Mouse (Mus musculus) hindbrain, embryonic 16.5 days (tissue): ENCODE measurements around the gene Garnl3. TPM values are rescaled to one million over a fixed set of nuclear protein-coding genes. Genes with fewer than 3 reads are reported as not detected.
"Not testable (repeated sequence)": the region's sequence is repeated elsewhere in the genome, so short reads cannot be mapped to it uniquely, and the experiment has no call there.

Experiments used
- ATAC-seq: fragments of 200-750 bp; cut with Nextera tagmentation; 2 replicates; pipeline ENCODE4 v1.8.0; 2017; ENCODE audit warnings: moderate TSS enrichment, moderate library complexity
- H3K27ac ChIP-seq: fragments of 300-500 bp; sonication (generic); 2 replicates; pipeline ENCODE4 v1.5.1; 2014; ENCODE audit warnings: low read depth, mild to moderate bottlenecking, control low read depth, low read length, moderate library complexity
- H3K27me3 ChIP-seq: fragments of 300-500 bp; sonication (generic); replicated peaks from 2 replicates; pipeline ENCODE4 v1.6.1; 2014; ENCODE audit warnings: low read length; ENCODE audit not compliant: control insufficient read depth, insufficient read depth
- H3K36me3 ChIP-seq: fragments of 300-500 bp; sonication (generic); 2 replicates; pipeline ENCODE4 v1.6.1; 2014; ENCODE audit warnings: mild to moderate bottlenecking, low read length, moderate library complexity, mixed read lengths; ENCODE audit not compliant: control insufficient read depth, insufficient read depth
- H3K4me1 ChIP-seq: fragments of 300-500 bp; sonication (generic); 2 replicates; pipeline ENCODE4 v1.6.1; 2014; ENCODE audit warnings: low read depth, low read length; ENCODE audit not compliant: control insufficient read depth, insufficient read depth
- H3K4me2 ChIP-seq: fragments of 300-500 bp; sonication (generic); 2 replicates; pipeline ENCODE4 v1.6.1; 2014; ENCODE audit warnings: mild to moderate bottlenecking, low read length, control low read depth, moderate library complexity
- H3K4me3 ChIP-seq: fragments of 300-500 bp; sonication (generic); 2 replicates; pipeline ENCODE4 v1.5.1; 2014; ENCODE audit warnings: mild to moderate bottlenecking, low read length, control low read depth, moderate library complexity
- H3K9ac ChIP-seq: fragments of 300-500 bp; sonication (generic); 2 replicates; pipeline ENCODE4 v1.6.1; 2014; ENCODE audit warnings: low read depth, mild to moderate bottlenecking, control low read depth, low read length, moderate library complexity
- H3K9me3 ChIP-seq: fragments of 300-500 bp; sonication (generic); 2 replicates; pipeline ENCODE4 v1.6.1; 2014; ENCODE audit warnings: mild to moderate bottlenecking, low read length, moderate library complexity; ENCODE audit not compliant: control insufficient read depth
- WGBS: fragments of 180-500 bp; shearing (Covaris S2); extraction: QIAGEN DNeasy Blood & Tissue Kit; methylation state at CpG from one replicate; pipeline ENCODE4 v1.1.7; 2014; 5-methylcytosine and 5-hydroxymethylcytosine counted together
- polyA plus RNA-seq: library from polyadenylated mRNA; unstranded; fragments of >200 nt; fragmentation: Nextera tagmentation; extraction: Ambion mirVana; gene quantifications from 2 replicates; pipeline ENCODE4 v1.2.1, GENCODE M21; 2015

Garnl3 gene
- polyA plus RNA-seq, 1 experiment from 2014 or later: 65.9 TPM

- not testable (repeated sequence) for H3K4me1 ChIP-seq, H3K4me2 ChIP-seq, H3K9ac ChIP-seq, H3K27me3 ChIP-seq, ATAC-seq, H3K4me3 ChIP-seq, H3K27ac ChIP-seq, H3K9me3 ChIP-seq
- peaks cover 13% of the 10 kb centered on the region for H3K36me3 ChIP-seq
- 91% methylated on average over 4 of the region's 4 CpGs for WGBS
Observed at GRCm38 (mm10) chr2:33009055-33009454, 122.4 kb downstream of the Garnl3 start.

GRCm38 (mm10) chr2:33005041-33005440 lies 126.4 kb downstream of the Garnl3 start:
- H3K9ac ChIP-seq: no peak overlapping the region
- H3K4me2 ChIP-seq: no peak overlapping the region
- H3K27me3 ChIP-seq: no peaks in the 10 kb centered on the region; the same call in 1 of the 2 replicates
- H3K27ac ChIP-seq: no peak overlapping the region
- peaks cover 22% of the 10 kb centered on the region for H3K36me3 ChIP-seq
- H3K9me3 ChIP-seq: no peaks in the 10 kb centered on the region
- WGBS: 59% methylated on average over 5 of the region's 5 CpGs
- H3K4me3 ChIP-seq: no peak overlapping the region
- no peaks in the 10 kb centered on the region for H3K4me1 ChIP-seq
- ATAC-seq: no peak

GRCm38 (mm10) chr2:33002144-33002543 lies 129.3 kb downstream of the Garnl3 start:
- H3K9ac ChIP-seq: no peak overlapping the region
- WGBS: 85% methylated on average over 7 of the region's 7 CpGs
- H3K4me1 ChIP-seq: no peaks in the 10 kb centered on the region
- peaks cover 22% of the 10 kb centered on the region for H3K36me3 ChIP-seq
- H3K4me2 ChIP-seq: no peak overlapping the region
- H3K9me3 ChIP-seq: no peaks in the 10 kb centered on the region
- no peak overlapping the region for H3K27ac ChIP-seq
- no peak overlapping the region for H3K4me3 ChIP-seq
- no peak for ATAC-seq
- H3K27me3 ChIP-seq: no peaks in the 10 kb centered on the region; the same call in 1 of the 2 replicates

GRCm38 (mm10) chr2:32999752-33000151 lies 131.7 kb downstream of the Garnl3 start:
- 89% methylated on average over 2 of the region's 2 CpGs for WGBS
- no peaks in the 10 kb centered on the region; the same call in 1 of the 2 replicates for H3K27me3 ChIP-seq
- H3K9me3 ChIP-seq: no peaks in the 10 kb centered on the region
- no peak overlapping the region for H3K27ac ChIP-seq
- H3K36me3 ChIP-seq: peaks cover 12% of the 10 kb centered on the region
- H3K4me2 ChIP-seq: no peak overlapping the region
- no peak overlapping the region for H3K9ac ChIP-seq
- no peak overlapping the region for H3K4me3 ChIP-seq
- no peak for ATAC-seq
- no peaks in the 10 kb centered on the region for H3K4me1 ChIP-seq

GRCm38 (mm10) chr2:32997792-32998191 lies 133.7 kb downstream of the Garnl3 start:
- Histone ChIP-seq H3K27me3 (no peaks in the 10 kb centered on the region), H3K4me3 (no peak overlapping the region), H3K4me2 (no peak overlapping the region), H3K9me3 (no peaks in the 10 kb centered on the region), H3K27ac (no peak overlapping the region), H3K36me3 (peaks cover 5% of the 10 kb centered on the region; the same call in 1 of the 2 replicates), H3K9ac (no peak overlapping the region), H3K4me1 (no peaks in the 10 kb centered on the region)
- ATAC-seq: no peak
- 81% methylated on average over 4 of the region's 4 CpGs for WGBS

- 0 out of 2 replicates have a peak, but pooled peaks cover 2% of the 10 kb centered on the region for H3K36me3 ChIP-seq
- no peaks in the 10 kb centered on the region for H3K9me3 ChIP-seq
- no peak for ATAC-seq
- no peak overlapping the region for H3K9ac ChIP-seq
- H3K4me3 ChIP-seq: no peak overlapping the region
- H3K27me3 ChIP-seq: no peaks in the 10 kb centered on the region
- WGBS: 56% methylated on average over 6 of the region's 6 CpGs
- no peak overlapping the region for H3K4me2 ChIP-seq
- no peaks in the 10 kb centered on the region for H3K4me1 ChIP-seq
- H3K27ac ChIP-seq: no peak overlapping the region
Observed at GRCm38 (mm10) chr2:32997081-32997480, 134.4 kb downstream of the Garnl3 start.

- no peak for ATAC-seq
- Histone ChIP-seq H3K4me3 (no peak overlapping the region), H3K36me3 (0 out of 2 replicates have a peak, but pooled peaks cover 7% of the 10 kb centered on the region), H3K27ac (no peak overlapping the region), H3K4me1 (no peaks in the 10 kb centered on the region), H3K4me2 (no peak overlapping the region), H3K27me3 (no peaks in the 10 kb centered on the region), H3K9ac (no peak overlapping the region), H3K9me3 (no peaks in the 10 kb centered on the region)
- WGBS: 77% methylated on average over 6 of the region's 6 CpGs
Observed at GRCm38 (mm10) chr2:32992130-32992529, 139.3 kb downstream of the Garnl3 start.

- Histone ChIP-seq H3K27me3 (no peaks in the 10 kb centered on the region), H3K9me3 (no peaks in the 10 kb centered on the region), H3K9ac (no peak overlapping the region), H3K4me2 (no peak overlapping the region), H3K4me3 (no peak overlapping the region), H3K36me3 (0 out of 2 replicates have a peak, but pooled peaks cover 7% of the 10 kb centered on the region), H3K4me1 (no peaks in the 10 kb centered on the region), H3K27ac (no peak overlapping the region)
- ATAC-seq: no peak
- 53% methylated on average over 13 of the region's 13 CpGs for WGBS
Observed at GRCm38 (mm10) chr2:32990167-32990832, 141.2 kb downstream of the Garnl3 start.

GRCm38 (mm10) chr2:32989376-32989775 lies 142.1 kb downstream of the Garnl3 start:
- Histone ChIP-seq H3K9ac (no peak overlapping the region), H3K4me2 (no peak overlapping the region), H3K27ac (no peak overlapping the region), H3K9me3 (no peaks in the 10 kb centered on the region), H3K4me1 (no peaks in the 10 kb centered on the region), H3K27me3 (no peaks in the 10 kb centered on the region), H3K4me3 (no peak overlapping the region), H3K36me3 (0 out of 2 replicates have a peak, but pooled peaks cover 7% of the 10 kb centered on the region)
- no peak for ATAC-seq
- 78% methylated on average over 3 of the region's 3 CpGs for WGBS
